Mouse (Mus musculus): ENCODE results near the gene Cryga. TPM values are rescaled to one million over a fixed set of nuclear protein-coding genes. Genes with fewer than 3 reads are reported as not detected.
"Not testable (repeated sequence)": the region's sequence is repeated elsewhere in the genome, so short reads cannot be mapped to it uniquely, and the experiment has no call there.

Gene Cryga
- total and polyA plus RNA-seq, 3 experiments, result not detected

GRCm38 (mm10) chr1:65052140-65052539 is 51.0 kb downstream of the Cryga start:
- Histone ChIP-seq H3K79me2 (replicated peaks; ENCODE audit: control insufficient read depth, insufficient read depth, low read length) (no peaks in the 10 kb centered on the region), H3K4me1 (ENCODE audit: control insufficient read depth, insufficient read depth, low read length) (no peaks in the 10 kb centered on the region), H3K9ac (ENCODE audit: low read depth, low read length) (no peak overlapping the region), H3K36me3 (ENCODE audit: control insufficient read depth, insufficient read depth, low read length) (no peaks in the 10 kb centered on the region), H3K27ac (no peak overlapping the region), H3K27me3 (ENCODE audit: control insufficient read depth, insufficient read depth, low read length) (no peaks in the 10 kb centered on the region), H3K4me3 (no peak overlapping the region)
- intact Hi-C loops (cut with DNase I), result no loop called here
- DNase-seq, result no peak
- 27% methylated on average over 2 of the region's 2 CpGs for WGBS
- TF ChIP-seq EP300 (IDR thresholded peaks at IDR 0.05; ENCODE audit: insufficient read depth, low read depth, low read length) (no peak), CTCF (IDR thresholded peaks at IDR 0.05) (no peak), POLR2A (IDR thresholded peaks at IDR 0.05; ENCODE audit: insufficient read depth, low read depth, low read length) (no peak)

DNA sequence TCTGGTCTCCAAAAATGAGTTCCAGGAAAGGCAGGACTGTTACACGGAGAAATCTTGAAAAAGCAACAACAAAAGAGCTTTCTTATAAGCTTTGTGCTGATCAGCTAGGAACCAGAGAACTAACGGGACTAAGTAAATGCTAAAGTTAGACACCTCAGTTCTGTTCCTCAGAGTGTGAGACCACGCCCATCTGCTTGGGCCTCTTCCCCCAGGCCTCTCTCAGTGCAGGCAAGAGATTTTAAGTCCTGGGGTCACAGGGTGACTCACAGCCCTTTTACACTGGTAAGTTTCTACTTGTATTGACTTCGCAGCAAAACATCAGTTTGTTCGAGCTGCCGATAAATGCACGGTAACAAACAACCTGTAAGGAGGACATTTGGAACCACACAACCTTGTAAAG is 51.5 kb downstream of the Cryga start:
- Histone ChIP-seq H3K27ac (no peak overlapping the region), H3K79me2 (replicated peaks; ENCODE audit: control insufficient read depth, insufficient read depth, low read length) (no peaks in the 10 kb centered on the region), H3K4me3 (no peak overlapping the region), H3K9ac (ENCODE audit: low read depth, low read length) (no peak overlapping the region), H3K27me3 (ENCODE audit: control insufficient read depth, insufficient read depth, low read length) (no peaks in the 10 kb centered on the region), H3K4me1 (ENCODE audit: control insufficient read depth, insufficient read depth, low read length) (no peaks in the 10 kb centered on the region), H3K36me3 (ENCODE audit: control insufficient read depth, insufficient read depth, low read length) (no peaks in the 10 kb centered on the region)
- intact Hi-C loops (cut with DNase I), result no loop called here
- TF ChIP-seq CTCF (IDR thresholded peaks at IDR 0.05) (no peak), POLR2A (IDR thresholded peaks at IDR 0.05; ENCODE audit: insufficient read depth, low read depth, low read length) (no peak), EP300 (IDR thresholded peaks at IDR 0.05; ENCODE audit: insufficient read depth, low read depth, low read length) (no peak)
- no peak for DNase-seq
- 73% methylated on average over 7 of the region's 7 CpGs for WGBS

DNA sequence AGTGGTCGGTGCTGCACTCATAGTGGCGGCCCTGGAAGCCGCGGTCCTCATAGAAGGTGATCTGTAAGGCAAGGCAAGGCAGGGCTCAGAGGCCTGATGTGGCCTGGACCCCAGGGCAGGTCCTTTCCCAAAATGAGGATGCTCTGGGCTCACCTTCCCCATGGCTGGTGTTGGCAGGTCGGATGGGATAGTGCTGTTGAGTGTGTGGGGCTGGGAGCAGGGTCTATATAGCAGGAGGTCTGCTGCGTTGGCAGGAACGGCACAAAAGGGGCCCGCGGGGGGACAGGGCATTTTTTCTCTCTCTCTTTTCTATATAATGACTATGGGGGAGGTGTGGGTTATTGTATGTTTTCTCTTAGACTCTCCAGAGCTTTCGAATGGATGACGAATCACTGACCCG is 52.2 kb downstream of the Cryga start, which contains the start of gene Cryge:
TSS of gene Cryge (minus strand) at position 198 of the 400 bp plus-strand sequence.
- H3K9ac ChIP-seq (ENCODE audit: low read depth, low read length); H3K27ac ChIP-seq; DNase-seq; H3K4me3 ChIP-seq; H3K27me3 ChIP-seq (ENCODE audit: control insufficient read depth, insufficient read depth, low read length); H3K79me2 ChIP-seq (replicated peaks; ENCODE audit: control insufficient read depth, insufficient read depth, low read length); H3K36me3 ChIP-seq (ENCODE audit: control insufficient read depth, insufficient read depth, low read length); H3K4me1 ChIP-seq (ENCODE audit: control insufficient read depth, insufficient read depth, low read length); intact Hi-C loops (cut with DNase I): not testable (repeated sequence)
- 77% methylated on average over 11 of the region's 12 CpGs for WGBS

Other genes with a start within 250 kb of the Cryga start
- gene Plekhm3, start 146.5 kb downstream of the Cryga start, total RNA-seq (2021), result 1 to 10 TPM; 6.8 to 6.9 TPM
- gene Plekhm3, start 146.5 kb downstream of the Cryga start, polyA plus RNA-seq (2012; rRNA removed), result 3.3 and 4.7 TPM in 2 replicates
- gene Akr1cl, start 70.6 kb downstream of the Cryga start, total RNA-seq (2021), result not detected
- 0.10 and 0.35 TPM in 2 replicates for gene Akr1cl, start 70.6 kb downstream of the Cryga start, polyA plus RNA-seq (2012; rRNA removed)
- not detected for gene Cryge, start 52.2 kb downstream of the Cryga start, total RNA-seq (2021)
- not detected in 2 replicates for gene Cryge, start 52.2 kb downstream of the Cryga start, polyA plus RNA-seq (2012; rRNA removed)
- not detected for gene Crygd, start 39.9 kb downstream of the Cryga start, total RNA-seq (2021)
- gene Crygd, start 39.9 kb downstream of the Cryga start, polyA plus RNA-seq (2012; rRNA removed), result not detected in 2 replicates
- gene Crygc, start 29.7 kb downstream of the Cryga start, total RNA-seq (2021), result not detected
- gene Crygc, start 29.7 kb downstream of the Cryga start, polyA plus RNA-seq (2012; rRNA removed), result not detected in 2 replicates
- not detected for gene Crygb, start 21.1 kb downstream of the Cryga start, total RNA-seq (2021)
- gene Crygb, start 21.1 kb downstream of the Cryga start, polyA plus RNA-seq (2012; rRNA removed), result not detected in 2 replicates
- not detected for gene Gm28845, start 16.2 kb upstream of the Cryga start, total RNA-seq (2021)
- not detected in 2 replicates for gene Gm28845, start 16.2 kb upstream of the Cryga start, polyA plus RNA-seq (2012; rRNA removed)
- not detected for gene D630023F18Rik, start 19.8 kb upstream of the Cryga start, total RNA-seq (2021)
- 0.12 TPM in 1 of 2 replicates, not detected in the other for gene D630023F18Rik, start 19.8 kb upstream of the Cryga start, polyA plus RNA-seq (2012; rRNA removed)
- gene Idh1, start 83.1 kb upstream of the Cryga start, total RNA-seq (2021), result 10 to 100 TPM; 57.8 to 88.9 TPM
- 22.1 and 39.9 TPM in 2 replicates for gene Idh1, start 83.1 kb upstream of the Cryga start, polyA plus RNA-seq (2012; rRNA removed)
- gene Pikfyve, start 83.3 kb upstream of the Cryga start, total RNA-seq (2021), result 10 to 100 TPM in 1 of 2 experiments, 1 to 10 TPM in 1; 9.6 to 10.3 TPM
- gene Pikfyve, start 83.3 kb upstream of the Cryga start, polyA plus RNA-seq (2012; rRNA removed), result 2.5 and 4.2 TPM in 2 replicates
- not detected for gene Pth2r, start 178.7 kb upstream of the Cryga start, total RNA-seq (2021)
- gene Pth2r, start 178.7 kb upstream of the Cryga start, polyA plus RNA-seq (2012; rRNA removed), result not detected in 2 replicates

Data from heart, adult 2 months (tissue).